Mouse (Mus musculus) hindbrain, embryonic 14.5 days (tissue): Measurements from ENCODE around the gene Ahnak. TPM values are rescaled to one million over a fixed set of nuclear protein-coding genes. Genes with fewer than 3 reads are reported as not detected.

Experiments used
- ATAC-seq: fragments of 200-750 bp; cut with Nextera tagmentation; 2 replicates; pipeline ENCODE4 v1.8.0; 2017; ENCODE audit warnings: moderate number of reproducible peaks, mild to moderate bottlenecking, moderate TSS enrichment, moderate library complexity; ENCODE audit not compliant: low FRiP score
- DNase-seq: peaks from one replicate; pipeline ENCODE4 v3.0.0-alpha.2; 2015; ENCODE audit warnings: low spot score
- H3K27ac ChIP-seq: fragments of 300-500 bp; sonication (generic); 2 replicates; pipeline ENCODE4 v1.5.1; 2014; ENCODE audit warnings: mild to moderate bottlenecking, moderate library complexity
- H3K27me3 ChIP-seq: fragments of 300-500 bp; sonication (generic); 2 replicates; pipeline ENCODE4 v1.6.1; 2014; ENCODE audit warnings: mild to moderate bottlenecking, low read length, mixed read lengths; ENCODE audit not compliant: control insufficient read depth, insufficient read depth
- H3K36me3 ChIP-seq: fragments of 300-500 bp; sonication (generic); replicated peaks from 2 replicates; pipeline ENCODE4 v1.6.1; 2014; ENCODE audit not compliant: control insufficient read depth, insufficient read depth
- H3K4me1 ChIP-seq: fragments of 300-500 bp; sonication (generic); replicated peaks from 2 replicates; pipeline ENCODE4 v1.6.1; 2014; ENCODE audit warnings: antibody characterized with exemption, low read length, mixed read lengths; ENCODE audit not compliant: control insufficient read depth, insufficient read depth
- H3K4me2 ChIP-seq: fragments of 300-500 bp; sonication (generic); replicated peaks from 2 replicates; pipeline ENCODE4 v1.6.1; 2014; ENCODE audit warnings: mild to moderate bottlenecking, moderate library complexity
- H3K4me3 ChIP-seq: fragments of 300-500 bp; sonication (generic); replicated peaks from 2 replicates; pipeline ENCODE4 v1.5.1; 2014; ENCODE audit warnings: mild to moderate bottlenecking, low read length
- H3K9ac ChIP-seq: fragments of 300-500 bp; sonication (generic); 2 replicates; pipeline ENCODE4 v1.6.1; 2014
- H3K9me3 ChIP-seq: fragments of 300-500 bp; sonication (generic); 2 replicates; pipeline ENCODE4 v1.6.1; 2016; ENCODE audit warnings: low read length; ENCODE audit not compliant: control insufficient read depth
- WGBS: fragments of 180-500 bp; shearing (Covaris S2); extraction: QIAGEN DNeasy Blood & Tissue Kit; methylation state at CpG from one replicate; pipeline ENCODE4 v1.1.7; 2014; 5-methylcytosine and 5-hydroxymethylcytosine counted together
- polyA plus RNA-seq: library from polyadenylated mRNA; unstranded; fragments of >200 nt; fragmentation: Nextera tagmentation; extraction: Ambion mirVana; gene quantifications from 2 replicates; pipeline ENCODE4 v1.2.1, GENCODE M21; 2014

Gene Ahnak
- polyA plus RNA-seq, 1 experiment from 2014 or later, result 4.9 TPM

DNA sequence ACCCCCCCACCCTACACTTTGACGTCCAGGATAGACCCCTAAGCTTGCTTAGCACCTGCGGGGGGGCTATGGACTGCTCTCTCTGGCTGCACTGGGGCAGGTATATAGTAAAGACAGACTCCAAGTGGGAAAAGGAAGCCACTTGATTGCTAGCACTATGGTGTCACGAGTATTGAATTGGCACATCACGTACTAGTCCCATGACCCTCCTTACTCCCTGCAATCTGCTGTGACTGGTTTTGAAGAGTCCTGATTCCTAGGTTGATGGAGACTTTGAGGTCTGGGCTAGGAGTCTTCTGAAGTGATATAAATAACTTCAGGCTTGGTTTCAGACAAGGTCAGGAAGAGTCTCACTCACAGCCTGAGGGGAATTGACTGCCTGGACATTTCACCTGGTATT lies 101.1 kb downstream of the Ahnak start:
- Histone ChIP-seq H3K27ac (no peak overlapping the region), H3K9me3 (no peaks in the 10 kb centered on the region), H3K4me2 (no peak overlapping the region), H3K4me1 (no peaks in the 10 kb centered on the region), H3K4me3 (no peak overlapping the region), H3K27me3 (no peaks in the 10 kb centered on the region), H3K9ac (no peak overlapping the region), H3K36me3 (no peaks in the 10 kb centered on the region)
- 73% methylated on average over 4 of the region's 4 CpGs for WGBS
- DNase-seq (no peak), ATAC-seq (no peak)

DNA sequence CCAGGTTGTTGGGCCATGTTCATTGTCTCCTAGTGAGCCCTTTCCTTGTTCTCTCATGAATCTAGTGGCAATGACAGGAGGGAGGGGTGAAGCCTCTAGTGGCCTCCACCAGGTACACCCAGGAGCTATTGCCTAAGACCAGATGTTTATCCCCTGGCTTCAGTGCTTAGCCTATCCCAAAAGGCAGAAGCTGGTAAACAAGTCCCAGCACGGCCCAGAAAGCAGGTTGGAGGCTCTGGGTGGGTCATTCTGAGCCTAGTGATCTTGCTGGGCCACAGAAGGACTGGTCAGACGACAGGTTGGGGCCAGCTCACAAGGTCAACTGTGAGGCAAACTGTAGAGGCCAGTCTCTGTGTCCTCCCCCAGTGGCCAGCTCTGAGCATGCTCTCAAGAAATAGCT lies 101.6 kb downstream of the Ahnak start:
- Histone ChIP-seq H3K36me3 (no peaks in the 10 kb centered on the region), H3K9me3 (no peaks in the 10 kb centered on the region), H3K4me3 (no peak overlapping the region), H3K27me3 (no peaks in the 10 kb centered on the region), H3K4me1 (no peaks in the 10 kb centered on the region), H3K4me2 (no peak overlapping the region), H3K9ac (no peak overlapping the region), H3K27ac (no peak overlapping the region)
- DNase-seq (no peak), ATAC-seq (no peak)
- WGBS, result 67% methylated on average over 2 of the region's 2 CpGs

DNA sequence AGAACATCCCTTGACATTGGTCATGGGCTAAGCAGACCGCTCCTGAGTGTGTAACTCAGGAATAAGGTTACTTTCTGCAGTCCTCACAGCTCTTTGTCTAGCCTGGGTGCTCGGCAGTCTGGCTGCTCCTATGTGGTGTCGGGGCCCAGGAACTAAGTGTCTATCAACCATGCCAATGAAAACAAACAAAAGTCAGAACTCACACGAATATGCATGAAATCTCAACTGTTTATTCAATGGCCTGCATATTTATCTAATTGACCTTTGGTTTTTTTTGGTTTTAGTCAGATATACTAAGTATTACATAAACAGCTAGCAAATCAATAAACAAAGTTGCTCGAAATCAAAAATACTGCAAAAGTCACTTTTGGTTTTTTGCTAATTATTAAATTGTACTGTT lies 106.0 kb downstream of the Ahnak start:
- Histone ChIP-seq H3K4me1 (no peaks in the 10 kb centered on the region), H3K9ac (no peak overlapping the region), H3K27ac (no peak overlapping the region), H3K27me3 (no peaks in the 10 kb centered on the region), H3K9me3 (no peaks in the 10 kb centered on the region), H3K4me2 (no peak overlapping the region), H3K36me3 (no peaks in the 10 kb centered on the region), H3K4me3 (no peak overlapping the region)
- 71% methylated on average over 5 of the region's 5 CpGs for WGBS
- ATAC-seq (no peak), DNase-seq (no peak)

DNA sequence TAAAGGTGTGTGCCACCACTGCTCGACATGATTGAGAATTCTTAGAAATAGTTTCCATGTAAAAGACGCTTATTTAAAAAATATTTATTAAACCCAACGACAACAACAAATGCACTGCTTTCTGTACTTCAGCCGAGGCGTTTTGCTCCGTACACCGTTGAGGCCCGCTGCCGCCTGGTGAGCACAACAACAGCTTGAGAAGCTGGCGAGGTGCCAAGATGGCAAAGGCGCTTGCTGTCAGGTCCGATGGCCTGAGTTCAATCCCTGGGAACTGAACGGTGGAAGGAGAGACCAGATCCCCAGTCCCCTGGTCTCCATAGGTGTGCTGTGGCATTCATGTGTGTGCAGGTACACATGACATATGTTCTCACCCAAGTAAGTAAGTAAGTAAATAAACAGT lies 108.4 kb downstream of the Ahnak start:
- Histone ChIP-seq H3K4me2 (no peak overlapping the region), H3K36me3 (no peaks in the 10 kb centered on the region), H3K4me1 (no peaks in the 10 kb centered on the region), H3K9ac (no peak overlapping the region), H3K4me3 (no peak overlapping the region), H3K27me3 (no peaks in the 10 kb centered on the region), H3K27ac (no peak overlapping the region), H3K9me3 (no peaks in the 10 kb centered on the region)
- WGBS, result 77% methylated on average over 13 of the region's 13 CpGs
- ATAC-seq (no peak), DNase-seq (no peak)

DNA sequence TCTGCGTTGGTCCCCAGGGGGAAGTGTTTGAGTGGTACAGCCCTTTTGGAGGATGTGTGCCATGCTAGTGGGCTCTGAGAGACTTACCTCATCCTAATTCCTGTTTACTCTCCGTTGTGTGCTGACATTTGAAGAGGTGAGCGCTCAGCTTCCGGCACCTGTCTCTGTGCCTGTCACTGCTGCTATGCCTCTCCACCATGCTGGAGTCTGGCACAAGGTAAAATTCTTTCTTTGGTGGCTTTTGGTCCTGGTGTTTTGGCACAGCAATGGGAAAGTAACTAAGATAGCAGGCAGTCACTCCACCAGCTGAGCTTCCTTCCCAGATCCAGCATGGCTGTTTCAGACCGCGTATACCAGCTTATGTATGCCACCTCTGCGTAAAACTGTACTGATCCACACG lies 110.7 kb downstream of the Ahnak start:
- DNase-seq, result no peak
- no peak overlapping the region for H3K4me3 ChIP-seq
- H3K27ac ChIP-seq, result no peak overlapping the region
- ATAC-seq, result no peak
- H3K27me3 ChIP-seq, result no peaks in the 10 kb centered on the region
- H3K9me3 ChIP-seq, result no peaks in the 10 kb centered on the region
- no peaks in the 10 kb centered on the region for H3K4me1 ChIP-seq
- no peak overlapping the region for H3K4me2 ChIP-seq
- no peaks in the 10 kb centered on the region for H3K36me3 ChIP-seq
- WGBS, result 93% methylated on average over 8 of the region's 8 CpGs
- H3K9ac ChIP-seq, result no peak overlapping the region

DNA sequence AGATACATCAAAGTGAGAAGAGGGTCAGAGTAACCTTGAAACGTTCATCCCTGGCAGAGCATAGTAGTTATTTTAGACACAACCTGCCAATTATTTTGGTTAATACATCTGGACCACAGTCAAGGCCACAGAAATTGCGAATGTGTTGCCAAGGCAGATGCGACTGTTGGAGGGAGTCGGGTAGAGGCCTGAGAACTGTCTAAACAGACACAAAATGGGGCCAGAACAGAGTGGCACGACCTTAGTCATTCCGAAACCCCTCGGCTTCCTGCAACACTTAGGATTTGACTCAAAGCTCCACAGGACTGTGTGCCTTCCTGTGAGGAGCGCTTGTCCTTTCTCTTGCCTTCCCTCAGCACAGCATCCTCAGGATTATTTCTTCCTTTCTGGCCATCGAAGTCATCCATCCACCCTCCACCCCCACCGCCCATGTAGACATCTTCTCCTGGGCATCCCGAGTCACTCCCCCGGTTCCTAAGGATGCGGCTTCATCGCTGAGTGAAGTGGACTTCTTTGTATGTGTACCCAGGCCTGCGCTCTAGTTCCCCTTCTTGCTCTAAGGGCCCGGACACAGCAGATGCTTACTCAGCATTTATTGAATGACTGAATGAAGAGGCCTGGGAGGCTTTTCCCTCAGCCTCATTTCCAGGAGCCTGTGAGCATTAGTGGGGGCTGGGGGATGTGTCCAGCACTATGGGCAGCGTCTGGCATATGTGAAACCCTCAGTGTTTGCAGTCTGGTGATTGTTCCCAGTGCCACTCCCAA lies 111.4 kb downstream of the Ahnak start:
- ATAC-seq (no peak), DNase-seq (no peak)
- H3K9me3 ChIP-seq, result no peaks in the 10 kb centered on the region
- H3K4me1 ChIP-seq, result no peaks in the 10 kb centered on the region
- H3K27ac ChIP-seq, result no peak overlapping the region
- H3K9ac ChIP-seq, result no peak overlapping the region
- no peak overlapping the region for H3K4me3 ChIP-seq
- no peaks in the 10 kb centered on the region for H3K27me3 ChIP-seq
- no peaks in the 10 kb centered on the region for H3K36me3 ChIP-seq
- WGBS, result 89% methylated on average over 17 of the region's 17 CpGs
- H3K4me2 ChIP-seq, result no peak overlapping the region

DNA sequence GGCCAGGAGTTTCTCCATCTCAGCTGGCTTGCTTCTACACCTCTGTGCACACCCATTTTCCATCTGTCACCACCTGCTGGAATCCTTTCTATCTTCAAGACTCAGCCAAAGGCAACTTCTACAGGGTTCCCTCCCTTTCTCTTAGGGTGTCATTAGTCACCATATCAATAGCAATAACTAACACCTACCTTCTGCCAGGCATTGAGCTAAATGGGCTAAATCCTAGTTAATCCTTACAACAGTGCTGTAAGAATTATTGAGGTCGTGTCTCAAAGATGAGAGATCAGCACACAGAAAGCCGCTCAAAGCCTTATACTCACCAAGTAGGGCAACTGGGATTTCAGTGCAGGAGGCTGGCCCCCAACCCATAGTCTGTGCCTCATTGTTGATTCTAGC lies 112.0 kb downstream of the Ahnak start:
- Histone ChIP-seq H3K4me1 (no peaks in the 10 kb centered on the region), H3K4me3 (no peak overlapping the region), H3K4me2 (no peak overlapping the region), H3K9me3 (no peaks in the 10 kb centered on the region), H3K36me3 (no peaks in the 10 kb centered on the region), H3K27ac (no peak overlapping the region), H3K9ac (no peak overlapping the region), H3K27me3 (no peaks in the 10 kb centered on the region)
- ATAC-seq (no peak), DNase-seq (no peak)
- WGBS, result 76% methylated on average over 2 of the region's 2 CpGs

DNA sequence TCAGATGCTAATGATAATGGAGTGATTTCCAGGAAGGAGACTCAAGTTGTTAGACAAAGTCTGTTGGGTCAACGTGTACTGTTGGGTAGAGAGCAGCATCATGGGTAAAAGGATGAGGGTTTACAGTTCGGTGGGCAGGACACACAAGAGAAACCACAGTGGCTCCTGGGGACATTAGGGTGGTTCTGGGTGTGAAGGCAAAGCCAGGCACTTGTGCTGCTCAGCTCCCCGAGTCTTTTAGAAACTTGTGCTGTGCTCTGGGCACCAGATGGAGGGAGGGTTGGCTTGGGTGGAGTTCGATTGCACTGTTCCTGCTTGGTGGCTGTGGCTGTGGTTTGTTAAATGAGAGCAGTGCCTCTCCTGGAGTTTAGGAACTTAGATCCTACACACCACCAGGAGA lies 114.9 kb downstream of the Ahnak start:
- Histone ChIP-seq H3K4me1 (no peaks in the 10 kb centered on the region), H3K36me3 (no peaks in the 10 kb centered on the region), H3K27ac (no peak overlapping the region), H3K9ac (no peak overlapping the region), H3K27me3 (no peaks in the 10 kb centered on the region), H3K9me3 (no peaks in the 10 kb centered on the region), H3K4me2 (no peak overlapping the region), H3K4me3 (no peak overlapping the region)
- ATAC-seq (no peak), DNase-seq (no peak)
- WGBS, result 82% methylated on average over 4 of the region's 4 CpGs

DNA sequence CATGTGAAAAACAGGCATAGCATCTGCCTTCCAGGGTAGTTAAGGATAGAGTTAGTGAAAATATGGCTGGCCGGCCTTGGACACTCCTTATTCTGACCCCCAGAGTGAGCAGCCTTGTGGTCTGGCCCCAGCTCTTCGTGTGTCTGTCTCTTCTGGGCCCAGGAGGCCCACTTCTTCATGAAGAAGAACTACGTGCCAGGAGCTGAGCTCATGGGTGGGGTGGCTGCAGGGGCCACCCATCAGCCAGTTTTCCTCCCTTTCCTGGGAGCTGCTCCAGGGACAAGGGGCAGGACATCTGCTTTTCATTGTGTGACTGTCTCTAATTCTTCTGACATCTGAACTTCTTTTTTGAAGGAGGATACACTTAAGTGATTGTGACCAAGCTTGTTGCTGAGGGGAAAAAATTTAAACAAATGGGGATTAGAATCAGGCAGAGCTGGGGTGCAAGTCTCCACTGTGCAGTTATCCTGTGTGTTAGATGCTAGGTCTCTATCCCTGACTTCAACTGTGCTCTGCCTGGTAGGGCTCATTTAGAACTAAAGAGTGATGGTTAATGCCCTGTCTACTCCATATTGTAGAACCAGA lies 116.1 kb downstream of the Ahnak start:
- no peak for ATAC-seq
- H3K9me3 ChIP-seq, result no peaks in the 10 kb centered on the region

More for the DNA sequence above, 116.1 kb downstream of the Ahnak start:
- H3K36me3 ChIP-seq, result no peaks in the 10 kb centered on the region
- no peaks in the 10 kb centered on the region for H3K27me3 ChIP-seq
- H3K9ac ChIP-seq, result no peak overlapping the region
- no peak overlapping the region for H3K4me2 ChIP-seq
- 77% methylated on average over 3 of the region's 3 CpGs for WGBS
- DNase-seq, result no peak
- H3K4me1 ChIP-seq, result no peaks in the 10 kb centered on the region
- H3K4me3 ChIP-seq, result no peak overlapping the region
- no peak overlapping the region for H3K27ac ChIP-seq
